Mouse (Mus musculus) adrenal gland, adult 8-10 months (tissue): Measurements from ENCODE around the gene Slc24a4. TPM values are rescaled to one million over a fixed set of nuclear protein-coding genes. Genes with fewer than 3 reads are reported as not detected.

Experiments used
- DNase-seq: peaks from one replicate; pipeline ENCODE4 v3.0.0; 2022
- total RNA-seq, 4 experiments: library from RNA; stranded (reverse); gene quantifications; 2 replicates each; pipeline ENCODE4 v1.2.4; 2022

The Slc24a4 gene
- total RNA-seq: 1 to 10 TPM in 2 of 4 experiments, under 1 TPM in 2; 0.86 to 1.7 (median 1.3) TPM

- no peak for DNase-seq
Observed at GRCm38 (mm10) chr12:102128081-102128790, at the start of gene Slc24a4. TSS of gene Slc24a4 (plus strand) at chr12:102128733.

- DNase-seq: no peak
Observed at GRCm38 (mm10) chr12:102082648-102083425, 45.7 kb upstream of the Slc24a4 start.

- DNase-seq: no peak
Observed at GRCm38 (mm10) chr12:102090535-102090934, 38.0 kb upstream of the Slc24a4 start.

DNA sequence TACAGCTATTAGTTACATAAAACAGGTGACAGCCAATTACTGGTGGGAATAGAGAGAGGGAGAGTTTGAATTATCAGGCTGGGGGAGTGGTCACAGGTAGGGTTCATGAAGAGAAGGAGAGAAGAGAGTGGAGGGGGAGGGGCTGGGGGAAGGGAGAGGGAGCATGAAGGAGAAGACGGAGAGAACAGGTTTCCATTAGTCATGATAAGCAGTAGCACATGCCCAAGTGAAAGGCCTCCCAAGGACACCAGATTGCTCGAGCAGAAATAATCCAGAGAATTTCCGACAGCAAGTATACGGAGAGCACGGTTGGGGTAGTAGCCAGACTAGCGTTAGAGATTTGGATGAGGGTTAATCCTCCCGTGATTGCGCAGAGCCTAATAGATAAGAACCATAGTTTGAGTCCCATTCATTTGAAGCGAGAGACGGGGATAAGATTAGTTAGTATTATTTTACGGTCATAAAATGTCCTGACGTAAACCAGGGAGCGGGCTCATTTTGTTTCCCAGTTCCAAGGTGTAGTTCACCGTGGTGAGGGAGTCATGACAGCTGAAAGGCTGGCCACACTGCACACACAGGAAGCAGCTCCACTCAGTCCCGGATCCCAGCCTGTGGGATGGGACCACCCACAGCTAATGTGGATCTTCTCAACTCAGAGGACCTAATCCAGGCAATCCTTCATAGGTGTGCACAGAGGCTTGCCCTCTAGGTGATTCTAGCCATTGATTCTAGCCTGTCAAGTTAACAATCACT lies 36.0 kb upstream of the Slc24a4 start:
- no peak for DNase-seq

GRCm38 (mm10) chr12:102105990-102106389 lies 22.5 kb upstream of the Slc24a4 start:
- DNase-seq: no peak

- no peak for DNase-seq
Observed at GRCm38 (mm10) chr12:102108851-102109250, 19.7 kb upstream of the Slc24a4 start.

DNA sequence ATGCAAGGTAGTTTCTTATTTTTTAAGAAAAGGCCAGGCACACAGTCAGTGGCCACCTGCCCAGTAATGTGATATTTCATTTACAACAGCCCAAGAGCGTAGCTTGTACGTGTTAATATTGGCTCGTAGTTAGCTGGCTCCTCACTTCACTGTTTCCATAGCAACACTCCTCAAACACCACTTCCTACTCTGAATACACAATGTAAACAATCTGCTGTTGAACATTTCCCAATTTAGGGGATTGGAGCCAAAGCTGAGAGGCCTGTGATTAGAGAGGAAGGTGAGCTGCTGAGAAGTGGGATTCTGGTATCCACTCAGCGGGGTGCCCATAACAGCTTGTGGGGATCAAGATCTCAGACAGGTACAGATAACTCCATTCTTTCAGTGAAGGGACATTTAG lies 16.0 kb upstream of the Slc24a4 start:
- no peak for DNase-seq

- DNase-seq: no peak
Observed at GRCm38 (mm10) chr12:102112901-102113300, 15.6 kb upstream of the Slc24a4 start.

DNA sequence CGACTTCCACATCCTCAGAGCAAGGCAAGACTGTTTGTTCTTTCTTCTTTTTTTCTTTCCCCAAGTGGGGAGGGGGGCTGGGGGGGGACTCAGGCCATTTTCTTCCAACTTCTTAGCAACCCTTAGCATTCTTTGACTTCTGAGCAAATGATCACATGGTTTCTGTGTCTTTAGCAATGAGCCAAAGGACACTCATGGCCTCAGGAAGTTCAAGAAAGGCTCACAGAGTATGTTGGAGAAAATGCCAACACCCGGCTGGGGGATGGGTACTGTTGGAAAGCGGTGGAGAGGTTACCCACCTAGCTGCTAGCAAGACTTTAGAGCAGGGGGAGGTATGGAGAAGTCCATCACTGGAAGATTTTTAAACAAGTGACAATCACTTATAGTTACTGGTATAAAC lies 15.1 kb upstream of the Slc24a4 start:
- no peak for DNase-seq

GRCm38 (mm10) chr12:102116580-102116979 lies 12.0 kb upstream of the Slc24a4 start:
- no peak for DNase-seq

DNA sequence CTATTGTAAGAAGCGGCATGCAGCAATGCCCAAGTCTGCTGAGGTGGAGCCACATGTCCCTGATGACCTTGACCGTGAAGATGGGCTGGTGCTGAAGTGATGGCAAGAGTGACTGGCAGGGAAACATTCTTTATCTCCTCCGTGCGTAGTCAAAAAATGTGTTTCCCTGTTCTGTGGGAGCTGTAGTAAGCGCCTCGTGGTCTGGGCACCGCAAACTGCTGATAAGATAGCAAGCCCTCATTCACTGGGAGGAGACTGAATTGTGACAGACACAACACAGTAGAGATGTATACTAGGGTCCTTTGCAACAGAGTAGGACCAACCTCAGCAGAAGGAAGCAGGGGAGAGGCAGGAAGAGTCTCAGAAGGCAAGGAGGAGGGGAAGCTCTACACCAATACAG lies 10.5 kb upstream of the Slc24a4 start:
- DNase-seq: no peak

DNA sequence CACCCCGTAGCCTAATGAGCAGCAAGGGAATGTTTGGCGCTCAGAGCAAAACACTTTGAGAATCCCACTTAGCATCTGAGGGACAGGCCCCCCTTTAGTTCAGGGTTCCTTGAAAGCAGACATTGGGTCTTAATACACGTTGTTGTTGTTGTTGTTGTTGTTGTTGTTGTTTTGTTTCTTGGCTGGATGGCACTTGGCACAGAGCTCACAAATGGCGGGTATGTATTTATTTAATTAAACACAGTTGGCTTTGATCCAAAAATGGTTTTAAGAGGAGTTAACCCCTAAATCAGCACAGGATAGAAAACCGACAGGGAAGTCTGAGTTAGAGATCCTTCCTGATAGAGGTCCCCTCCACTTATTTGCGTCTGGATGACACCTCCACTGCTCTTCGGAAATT lies 932 bp upstream of the Slc24a4 start:
- no peak for DNase-seq

- peak; percentile 19 for DNase-seq
Observed at GRCm38 (mm10) chr12:102128791-102129507, 416 bp downstream of the Slc24a4 start.

DNA sequence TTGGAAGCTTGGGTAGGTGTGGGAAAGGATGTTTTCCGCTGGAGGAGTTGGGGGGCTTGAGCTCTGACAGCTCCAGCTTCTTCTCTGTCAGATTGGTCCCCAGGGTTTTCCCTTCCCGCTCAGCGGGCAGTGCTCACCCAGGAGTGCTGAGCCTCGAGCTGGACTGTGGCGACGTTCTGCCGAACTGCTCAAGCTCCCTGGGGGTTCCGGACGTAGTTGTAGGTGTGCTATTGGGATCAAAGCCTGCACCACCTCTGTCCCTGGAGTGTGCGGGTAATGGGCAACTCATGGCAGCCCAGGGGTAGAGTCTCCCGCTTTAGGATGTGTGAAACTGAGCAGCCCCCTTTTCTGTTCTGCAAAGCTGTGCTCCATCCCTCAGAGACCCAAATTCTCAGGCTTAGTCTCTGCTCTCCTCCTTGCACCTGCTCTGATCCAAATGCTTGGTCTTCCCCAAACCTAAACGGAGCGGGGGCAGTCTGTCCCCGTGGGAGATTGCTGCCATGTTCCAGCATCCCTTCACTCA lies 1.0 kb downstream of the Slc24a4 start:
- DNase-seq: no peak

GRCm38 (mm10) chr12:102139710-102140109 lies 11.2 kb downstream of the Slc24a4 start:
- DNase-seq: no peak

- DNase-seq: no peak
Observed at GRCm38 (mm10) chr12:102141330-102141729, 12.8 kb downstream of the Slc24a4 start.

- no peak for DNase-seq
Observed at GRCm38 (mm10) chr12:102147678-102148077, 19.1 kb downstream of the Slc24a4 start.

- no peak for DNase-seq
Observed at GRCm38 (mm10) chr12:102148746-102149145, 20.2 kb downstream of the Slc24a4 start.

- DNase-seq: no peak
Observed at GRCm38 (mm10) chr12:102151185-102151584, 22.7 kb downstream of the Slc24a4 start.

DNA sequence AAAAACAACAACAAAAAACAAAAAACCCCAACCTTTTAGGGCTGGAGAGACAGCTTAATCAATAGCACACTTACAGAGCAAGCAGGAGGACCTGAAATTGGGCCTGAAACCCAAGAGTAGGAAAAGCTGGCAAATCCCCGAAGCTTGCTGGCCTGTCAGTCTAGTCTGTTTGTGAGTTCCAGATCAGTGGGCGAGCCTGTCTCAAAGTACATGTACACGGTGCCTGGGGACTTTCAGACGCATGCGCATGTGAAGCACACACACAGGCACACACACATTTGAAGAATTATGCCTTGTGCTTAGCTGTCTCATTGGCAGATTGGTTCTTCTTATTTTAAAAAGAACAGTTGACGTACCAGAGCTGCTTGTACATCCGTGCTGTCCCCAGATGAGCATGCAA lies 25.3 kb downstream of the Slc24a4 start:
- DNase-seq: no peak

DNA sequence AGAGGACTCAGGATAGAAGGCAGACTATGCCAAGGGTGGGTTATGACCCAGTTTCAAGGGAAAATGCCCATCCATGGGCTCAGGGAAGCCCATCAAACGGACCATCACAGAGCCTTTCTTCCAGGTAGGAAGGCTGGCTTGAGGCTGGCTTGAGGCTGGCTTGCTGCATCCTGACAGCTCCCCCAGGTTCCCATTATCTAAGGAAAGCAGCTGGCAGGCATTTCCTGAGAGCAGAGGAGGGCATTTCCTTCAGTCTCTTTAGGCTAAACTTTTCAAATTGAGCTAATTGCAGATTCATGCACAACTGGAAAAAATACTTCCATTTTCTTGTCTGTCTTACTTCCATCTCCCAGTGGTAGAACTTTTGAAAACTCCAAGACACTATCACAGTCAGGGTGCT lies 26.3 kb downstream of the Slc24a4 start:
- DNase-seq: no peak

DNA sequence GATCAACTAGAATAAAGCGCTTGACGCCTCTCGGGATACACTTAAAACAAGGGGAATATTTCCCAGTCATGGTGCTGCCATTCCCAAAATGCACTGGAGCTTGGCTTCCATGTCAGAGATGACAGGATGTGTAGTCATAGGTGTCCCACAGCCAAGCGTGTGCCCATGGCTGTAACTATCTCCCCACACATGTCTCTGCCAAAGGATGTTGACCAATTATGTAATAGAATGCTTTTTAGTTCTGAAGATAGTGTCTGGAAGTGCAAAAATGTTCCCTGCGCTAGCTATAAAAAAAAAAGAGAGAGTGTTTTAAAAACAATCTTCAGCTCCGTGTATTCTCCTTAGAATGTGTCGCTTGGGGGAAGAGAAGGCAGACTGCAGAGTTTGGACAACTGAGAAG lies 36.1 kb downstream of the Slc24a4 start:
- no peak for DNase-seq
